In genomic region chr12:52644059-52644458, GRCm38 (mm10) we compare ENCODE assay signal across 1 mouse cellular context.
A peak's percentile ranks its signal among the peaks of the same experiment; 100 is the strongest.
TF ChIP-seq lines count a peak whose summit lies in the region.

No protein-coding gene starts in this region.

TF ChIP-seq in MEL, 35 proteins besides CTCF, POLR2A, EP300 and RAD21 (continued from another document):
- no peak for TF ChIP-seq CHD1 (IDR thresholded peaks at IDR 0.05; ENCODE audit: low read depth, low read length)
- peak; percentile 95 for TF ChIP-seq MYC (IDR thresholded peaks at IDR 0.05; ENCODE audit: low read depth, low read length)
- no peak for TF ChIP-seq MEF2A (IDR thresholded peaks at IDR 0.05; ENCODE audit: extremely low read depth, insufficient replicate concordance, low read depth, low read length, poor library complexity, severe bottlenecking)
- TF ChIP-seq SMC3 (IDR thresholded peaks at IDR 0.05; ENCODE audit: low read depth, low read length), result peak; percentile 8; the same call in 1 of the 2 replicates
- TF ChIP-seq USF1 (IDR thresholded peaks at IDR 0.05; ENCODE audit: low read depth, low read length), result 0 out of 2 replicates have a peak, but pooled peaks have one; percentile 38
- peak; percentile 97 for TF ChIP-seq TCF12 (IDR thresholded peaks at IDR 0.05; ENCODE audit: low read depth, low read length)
- no peak; the same call in 1 of the 2 replicates for TF ChIP-seq CHD2 (IDR thresholded peaks at IDR 0.05; ENCODE audit: low read length)
- TF ChIP-seq RCOR1 (IDR thresholded peaks at IDR 0.05; ENCODE audit: low read depth, low read length), result peak; percentile 75; the same call in 1 of the 2 replicates
- peak; percentile 61; the same call in 1 of the 2 replicates for TF ChIP-seq BHLHE40 (IDR thresholded peaks at IDR 0.05; ENCODE audit: borderline replicate concordance, low read depth, low read length)
TF ChIP-seq in MEL: peak in this region for 24.
